Comparison of ENCODE assay signal across 8 mouse cellular contexts in the genomic region with DNA sequence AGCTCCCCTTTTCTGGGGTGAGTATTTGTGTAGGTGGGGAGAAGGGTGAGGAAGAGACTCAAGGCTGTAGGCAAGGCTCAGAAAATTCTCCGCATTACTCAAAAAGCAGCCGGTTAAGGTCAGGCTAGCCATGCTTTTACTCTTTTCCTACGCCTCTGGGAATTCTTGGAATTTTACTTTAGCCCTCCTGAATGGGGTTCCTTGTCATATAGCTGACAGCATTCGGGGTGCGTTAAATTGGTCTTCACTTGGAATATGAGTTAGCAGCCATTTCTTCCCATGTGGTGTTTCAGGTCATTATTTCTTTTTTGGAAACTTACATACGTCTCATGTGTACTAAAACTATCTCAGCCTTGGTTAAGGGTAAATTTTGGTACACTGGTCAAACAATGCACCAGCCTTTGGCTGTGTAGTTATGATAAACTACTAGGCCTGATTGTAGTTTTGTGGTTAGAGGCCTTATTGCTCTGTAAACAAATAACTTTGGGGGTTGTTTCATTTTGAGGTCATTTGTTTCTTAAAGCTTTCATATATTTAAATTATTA. TPM values are rescaled to one million over a fixed set of nuclear protein-coding genes. Genes with fewer than 3 reads are reported as not detected.
DNase-seq lines count a peak whose midpoint lies in the region; ATAC-seq and TF ChIP-seq lines count a peak whose summit lies in the region.

No protein-coding gene starts in this region.

- no peaks in the 10 kb centered on the region for H3K36me3 ChIP-seq in erythroblast, embryonic 14.5 days (ENCODE audit: control insufficient read depth)
- peaks cover 4% of the 10 kb centered on the region; the same call in 1 of the 2 replicates for H3K36me3 ChIP-seq in E14TG2a.4 (ENCODE audit: insufficient read depth, low read length)
- H3K36me3 ChIP-seq in liver, postnatal 0 days (replicated peaks; ENCODE audit: insufficient read depth, low read length): no peaks in the 10 kb centered on the region

- WGBS in liver, postnatal 0 days (ENCODE audit: insufficient replicate concordance): 7% methylated on average over 6 of the region's 6 CpGs

- peaks cover 24% of the 10 kb centered on the region for H3K4me1 ChIP-seq in erythroblast, embryonic 14.5 days (ENCODE audit: control insufficient read depth)
- H3K4me1 ChIP-seq in E14TG2a.4 (replicated peaks; ENCODE audit: low read depth, low read length): peaks cover 60% of the 10 kb centered on the region
- H3K4me1 ChIP-seq in liver, postnatal 0 days (ENCODE audit: insufficient read depth): 0 out of 2 replicates have a peak, but pooled peaks cover 3% of the 10 kb centered on the region

- H3K27ac ChIP-seq in liver, postnatal 0 days (ENCODE audit: low read depth): peak overlapping the region; percentile 90

- H3K27me3 ChIP-seq in erythroblast, embryonic 14.5 days (ENCODE audit: control insufficient read depth): peaks cover 35% of the 10 kb centered on the region
- peaks cover 17% of the 10 kb centered on the region for H3K27me3 ChIP-seq in E14TG2a.4 (ENCODE audit: insufficient read depth, low read length)
- H3K27me3 ChIP-seq in liver, postnatal 0 days (ENCODE audit: insufficient read depth, low read length): no peaks in the 10 kb centered on the region

- peak; percentile 13 for DNase-seq in forelimb bud, embryonic 11.5 days (ENCODE audit: low read depth, low spot score)
- no peak for DNase-seq in liver, postnatal 0 days
- no peak for DNase-seq in urinary bladder, postnatal 36 days (ENCODE audit: low spot score in 2 of 2)
- DNase-seq in ovary, postnatal 10 days (ENCODE audit: low spot score): no peak
- no peak for DNase-seq in kidney, adult 18-20 months

- H3K9me3 ChIP-seq in erythroblast, embryonic 14.5 days (ENCODE audit: control insufficient read depth, low read length): no peaks in the 10 kb centered on the region
- H3K9me3 ChIP-seq in E14TG2a.4 (ENCODE audit: low read length): no peaks in the 10 kb centered on the region; the same call in 1 of the 2 replicates
- no peaks in the 10 kb centered on the region for H3K9me3 ChIP-seq in liver, postnatal 0 days (ENCODE audit: low read length)

- H3K4me2 ChIP-seq in liver, postnatal 0 days (ENCODE audit: low read depth, low read length): peak overlapping the region; percentile 92

- no peak for TF ChIP-seq EP300 in liver, postnatal 0 days (IDR thresholded peaks at IDR 0.05; ENCODE audit: low read depth)

- H3K9ac ChIP-seq in liver, postnatal 0 days (replicated peaks): peak overlapping the region; percentile 83

- peak overlapping the region; percentile 78 for H3K4me3 ChIP-seq in erythroblast, embryonic 14.5 days (replicated peaks)
- peak overlapping the region; percentile 82 for H3K4me3 ChIP-seq in E14TG2a.4 (replicated peaks; ENCODE audit: low read length)
- H3K4me3 ChIP-seq in liver, postnatal 0 days (ENCODE audit: low read depth, low read length): peak overlapping the region; percentile 85

- TF ChIP-seq CTCF in E14TG2a.4 (conservative IDR thresholded peaks at IDR 0.05; ENCODE audit: low read length): no peak
- no peak for TF ChIP-seq CTCF in liver, postnatal 0 days (IDR thresholded peaks at IDR 0.05; ENCODE audit: low read depth)

- ATAC-seq in erythroblast, adult 5-6 weeks (replicated peaks; ENCODE audit: low FRiP score, poor library complexity, severe bottlenecking): no peak
- ATAC-seq in liver, postnatal 0 days: no peak

RNA-seq across cellular contexts. Expression of a gene that starts 1.1 kb away (rescaled TPM):
- polyA plus RNA-seq in erythroblast, embryonic 14.5 days (2012): 0.20 and 0.29 TPM in 2 replicates
- total RNA-seq in erythroblast, adult 5-6 weeks (2015; ENCODE audit: low replicate concordance): 24.7 and 25.4 TPM in 2 replicates
- total RNA-seq in erythroblast, adult 5-6 weeks (2017; ENCODE audit: low replicate concordance): 29.3 and 41.7 TPM in 2 replicates
- 54.8 TPM in 2 replicates for polyA plus RNA-seq in liver, postnatal 0 days (2015; fragmentation: Nextera tagmentation; extraction: Ambion mirVana)

Comparison
In these comparisons a context has a peak if more than half of its experiments do, and no peak if none do; other contexts are left out.
1. RNA of a gene that starts 1.1 kb away (polyA plus RNA-seq): 54.8 TPM in liver, postnatal 0 days; 0.20 to 0.29 TPM in erythroblast, embryonic 14.5 days; every median in the first group is over 10 times any median in the second.
2. Peak in every context shown above with its lines, with median percentiles within 50 percentile points of each other: H3K4me3 ChIP-seq.